ENCODE assay signal across 1 mouse cellular context in the genomic region with DNA sequence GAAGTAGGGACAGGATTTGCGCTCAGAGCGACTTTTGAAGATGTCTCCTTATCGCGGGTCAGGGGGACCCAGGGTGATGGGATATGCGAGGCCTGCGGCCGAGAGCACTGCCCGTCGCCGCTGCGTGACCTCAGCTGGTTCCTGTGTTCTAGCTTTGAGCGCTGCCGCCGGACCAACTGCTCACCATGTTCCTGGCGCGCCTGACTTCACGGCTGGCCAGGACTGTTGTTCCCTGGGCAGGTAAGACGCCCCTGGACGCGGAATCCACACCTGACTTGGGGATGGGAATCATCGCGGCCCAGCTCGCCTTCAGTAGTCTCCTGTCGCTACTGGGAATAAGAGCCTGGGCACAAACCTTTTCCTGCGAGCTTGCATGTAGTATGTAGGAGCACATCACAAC.
TF ChIP-seq lines count a peak whose summit lies in the region.

No protein-coding gene starts in this region.

TF ChIP-seq in CH12.LX, 34 proteins besides CTCF, POLR2A, EP300 and RAD21 (continued from another document):
- TF ChIP-seq MYC (IDR thresholded peaks at IDR 0.05; ENCODE audit: low read depth, low read length) (no peak), ZMIZ1 (IDR thresholded peaks at IDR 0.05; ENCODE audit: low read depth, low read length) (no peak), UBTF (IDR thresholded peaks at IDR 0.05; ENCODE audit: low read depth, low read length) (no peak), ETS1 (conservative IDR thresholded peaks at IDR 0.05; ENCODE audit: low read depth, low read length) (no peak), USF2 (conservative IDR thresholded peaks at IDR 0.05; ENCODE audit: low read depth, low read length) (no peak), NELFE (IDR thresholded peaks at IDR 0.05; ENCODE audit: low read depth, low read length) (no peak)
TF ChIP-seq in CH12.LX: peak in this region for 0.
